Mouse (Mus musculus): ENCODE measurements around the gene Trim14.

Gene Trim14

DNA sequence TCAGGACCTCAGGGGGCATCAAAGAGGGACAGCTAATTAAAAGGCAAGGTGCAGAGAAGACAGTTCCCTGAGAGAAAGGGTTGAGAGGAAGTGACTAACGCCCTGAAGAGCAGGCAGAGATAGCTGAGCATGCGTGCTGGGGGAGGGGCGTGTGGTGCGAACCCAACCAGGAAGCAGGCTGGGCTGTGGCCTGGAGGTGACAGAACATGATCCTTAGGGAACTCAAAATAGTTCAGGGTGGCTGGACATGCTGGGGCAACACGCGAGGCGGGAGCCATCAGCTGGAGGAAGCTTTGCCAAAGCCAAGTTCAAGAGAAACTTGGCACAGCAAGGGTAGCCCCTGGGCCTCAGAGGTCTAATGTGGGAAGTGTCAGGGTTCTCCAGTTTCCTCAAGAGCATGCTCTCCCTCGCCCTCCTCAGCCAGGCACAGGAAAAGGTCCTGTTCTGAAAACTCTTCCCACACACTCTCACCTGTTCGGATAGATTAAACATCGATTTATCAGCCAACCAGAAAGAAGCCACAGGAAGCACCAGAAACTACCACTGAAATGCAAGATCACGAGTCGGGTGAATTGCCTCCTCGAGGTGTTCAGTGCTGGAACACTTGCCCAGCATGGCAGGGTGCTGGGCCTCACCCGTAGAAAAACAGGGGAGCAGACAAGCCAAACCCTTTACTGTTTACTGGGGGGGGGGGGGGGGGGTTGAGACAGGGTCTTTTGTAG is 50.1 kb downstream of the Trim14 start:
- no peak for DNase-seq (ENCODE audit: low spot score in 2 of 2)

DNA sequence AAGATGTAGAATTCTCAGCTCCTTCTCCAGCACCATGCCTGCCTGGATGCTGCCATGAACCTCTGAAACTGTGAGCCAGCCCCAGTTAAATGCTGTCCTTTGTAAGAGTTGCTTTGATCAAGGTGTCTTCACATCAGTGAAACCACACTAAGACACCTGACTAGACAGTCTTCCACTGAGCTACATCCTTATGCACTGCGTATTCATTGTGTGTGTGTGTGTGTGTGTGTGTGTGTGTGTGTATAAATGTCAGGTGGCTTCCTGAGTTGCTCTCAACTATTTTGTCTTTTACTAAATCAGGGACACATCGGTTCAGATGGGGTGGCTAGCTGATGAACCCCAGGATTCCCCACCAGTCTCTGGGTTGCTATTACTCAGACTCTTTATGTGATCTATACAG is 56.9 kb downstream of the Trim14 start:
- DNase-seq (ENCODE audit: low spot score in 2 of 2), result no peak

GRCm38 (mm10) chr4:46475101-46475500 is 60.8 kb downstream of the Trim14 start:
- DNase-seq (ENCODE audit: low spot score in 2 of 2), result no peak

GRCm38 (mm10) chr4:46465740-46466139 is 70.2 kb downstream of the Trim14 start:
- DNase-seq (ENCODE audit: low spot score in 2 of 2), result no peak

DNA sequence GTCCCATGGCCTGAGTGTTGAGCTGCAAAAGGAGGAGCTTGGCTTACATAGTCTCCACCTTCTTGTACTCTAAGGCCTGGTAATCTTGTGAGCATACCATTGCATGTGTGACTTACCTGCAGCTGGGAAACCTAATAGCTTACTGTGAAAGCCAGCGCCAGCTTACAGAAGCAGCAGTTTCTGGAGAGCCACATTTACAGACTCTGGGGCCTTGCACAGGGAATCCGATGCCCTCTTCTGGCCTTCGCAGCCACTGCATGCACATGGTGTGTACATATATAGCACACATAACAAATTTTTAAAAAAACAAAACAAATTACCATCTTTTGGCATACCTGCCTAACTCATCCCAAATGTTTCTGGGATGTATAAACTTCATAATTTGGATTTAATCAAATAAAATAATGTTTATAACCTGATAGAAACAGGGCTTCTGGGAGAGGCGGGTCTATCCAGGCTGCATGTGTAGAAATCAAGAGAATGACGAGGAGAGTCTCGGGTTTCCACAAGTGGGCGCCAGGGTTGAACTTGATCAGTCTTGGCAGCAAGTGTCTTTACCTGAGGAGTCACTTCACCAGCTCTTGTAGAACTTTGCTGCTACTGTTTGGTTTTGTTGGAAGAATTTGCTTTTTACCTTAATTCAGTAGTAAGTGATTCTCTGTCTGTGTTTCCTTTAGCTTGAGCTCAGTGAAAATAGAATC is 72.7 kb downstream of the Trim14 start:
- DNase-seq (ENCODE audit: low spot score in 2 of 2), result no peak

DNA sequence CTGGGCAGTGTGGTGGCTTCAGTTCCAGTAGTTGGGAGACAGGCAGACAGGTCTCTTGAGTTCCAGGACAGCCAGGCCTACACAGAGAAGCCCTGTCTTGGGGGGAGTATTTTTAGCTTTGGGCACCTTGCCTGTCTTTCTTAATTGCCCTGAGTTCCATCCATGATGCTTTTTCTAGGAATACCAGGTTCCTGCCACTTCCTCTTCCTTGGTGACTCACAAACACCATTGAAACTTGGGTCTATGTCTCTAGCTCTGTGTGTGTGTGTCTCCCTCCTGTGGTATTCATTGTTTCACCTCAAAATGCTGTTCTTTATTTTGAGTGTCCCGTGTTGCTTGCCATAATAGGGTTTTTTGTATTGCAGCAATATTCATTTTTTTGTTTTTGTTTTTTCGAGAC is 77.5 kb downstream of the Trim14 start:
- no peak for DNase-seq (ENCODE audit: low spot score in 2 of 2)

DNA sequence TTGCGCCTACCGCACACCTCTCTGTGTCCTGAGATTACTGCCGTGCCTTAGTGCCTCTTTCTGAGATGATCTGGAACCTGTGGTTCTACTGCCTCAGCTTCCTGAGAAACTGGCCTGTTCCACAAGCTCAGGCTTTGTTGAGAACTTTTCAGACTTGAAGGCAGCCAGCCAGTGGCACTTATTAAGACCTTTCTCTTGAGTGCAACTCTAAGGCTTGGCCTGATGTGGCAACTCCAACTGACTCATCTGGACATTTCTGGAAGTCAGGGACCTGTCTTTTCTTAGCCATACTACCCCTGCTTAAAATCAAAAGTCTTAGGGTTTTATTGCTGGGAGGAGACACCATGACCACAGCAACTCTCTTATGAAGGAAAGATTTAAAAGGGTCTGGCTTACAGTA is 78.8 kb downstream of the Trim14 start:
- no peak for DNase-seq (ENCODE audit: low spot score in 2 of 2)

- no peak for DNase-seq (ENCODE audit: low spot score in 2 of 2)
Observed at GRCm38 (mm10) chr4:46456762-46457161, 79.2 kb downstream of the Trim14 start.

- DNase-seq (ENCODE audit: low spot score in 2 of 2), result no peak
Observed at GRCm38 (mm10) chr4:46454097-46454864, 81.7 kb downstream of the Trim14 start.

- DNase-seq (ENCODE audit: low spot score in 2 of 2), result no peak
Observed at GRCm38 (mm10) chr4:46452855-46453719, 82.9 kb downstream of the Trim14 start.

- DNase-seq (ENCODE audit: low spot score in 2 of 2), result peak; percentile 25 to 26
Observed at GRCm38 (mm10) chr4:46452481-46452850, 83.5 kb downstream of the Trim14 start.

DNA sequence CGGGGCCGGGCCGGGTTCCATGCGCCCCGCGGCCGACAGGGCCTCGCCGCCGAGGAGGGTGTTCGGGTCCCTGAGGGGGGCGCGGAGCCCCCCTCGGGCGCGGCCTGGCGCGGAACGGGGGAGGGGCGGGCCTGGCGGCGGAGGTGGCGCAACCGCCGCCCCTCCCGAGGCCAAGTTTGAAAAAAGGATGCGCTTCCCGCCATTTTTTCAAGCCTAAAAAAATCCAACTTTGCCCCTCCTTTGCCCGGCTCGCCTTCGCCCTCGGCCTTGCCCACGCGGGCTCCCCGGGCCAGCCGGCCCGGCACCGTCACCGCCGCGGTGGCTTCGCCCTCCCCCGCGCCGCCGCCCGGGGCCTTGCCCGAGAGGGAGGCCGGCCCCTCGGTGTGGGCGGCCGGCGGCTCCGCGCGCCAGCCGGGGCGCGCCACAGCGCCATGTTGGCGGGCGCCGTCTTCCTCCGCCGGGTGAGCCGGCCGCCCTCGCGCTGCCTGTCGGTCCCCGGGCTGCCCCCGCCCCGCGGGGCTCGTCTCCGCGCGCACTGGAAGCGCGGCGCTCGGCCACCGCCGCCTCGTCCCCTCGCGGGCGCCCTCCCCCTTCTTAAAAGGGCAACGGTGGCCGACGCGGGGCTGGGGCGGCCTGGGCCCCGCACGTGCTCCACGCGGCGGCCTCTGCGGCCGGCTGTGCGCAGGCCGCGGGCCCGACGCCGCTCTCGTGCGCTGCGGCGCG is 84.0 kb downstream of the Trim14 start:
- DNase-seq (ENCODE audit: low spot score in 2 of 2), result peak; percentile 52 to 55

GRCm38 (mm10) chr4:46451240-46451757 is 84.6 kb downstream of the Trim14 start:
- DNase-seq (ENCODE audit: low spot score in 2 of 2), result peak; percentile 60 to 62

GRCm38 (mm10) chr4:46450519-46451131 is 85.3 kb downstream of the Trim14 start, which contains the start of gene Anp32b:
Gene Anp32b, plus strand, starts transcription at chr4:46450902.
- peak; percentile 86 to 87 for DNase-seq (ENCODE audit: low spot score in 2 of 2)

- DNase-seq (ENCODE audit: low spot score in 2 of 2), result no peak
Observed at GRCm38 (mm10) chr4:46450020-46450518, 85.9 kb downstream of the Trim14 start.

GRCm38 (mm10) chr4:46448886-46449285 is 87.1 kb downstream of the Trim14 start:
- DNase-seq (ENCODE audit: low spot score in 2 of 2), result no peak

DNA sequence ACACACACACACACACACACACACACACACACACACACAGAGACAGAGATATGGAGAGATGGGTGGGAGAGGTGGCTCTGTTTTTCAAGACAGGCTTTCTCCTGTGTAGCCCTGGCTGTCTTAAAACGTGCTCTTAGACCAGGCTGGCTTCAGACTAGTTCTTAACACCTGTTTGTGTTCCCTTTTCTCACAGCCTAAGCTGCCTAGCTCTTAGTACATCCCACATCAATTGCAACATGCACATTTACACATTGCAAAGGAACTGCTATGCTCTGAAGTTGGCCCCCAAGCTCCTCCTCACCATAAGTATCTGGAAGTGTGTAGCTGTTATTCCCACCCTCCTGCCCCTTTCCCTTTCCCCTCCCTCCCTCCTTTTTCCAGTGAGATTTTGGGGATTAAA is 88.5 kb downstream of the Trim14 start:
- DNase-seq (ENCODE audit: low spot score in 2 of 2), result no peak

DNA sequence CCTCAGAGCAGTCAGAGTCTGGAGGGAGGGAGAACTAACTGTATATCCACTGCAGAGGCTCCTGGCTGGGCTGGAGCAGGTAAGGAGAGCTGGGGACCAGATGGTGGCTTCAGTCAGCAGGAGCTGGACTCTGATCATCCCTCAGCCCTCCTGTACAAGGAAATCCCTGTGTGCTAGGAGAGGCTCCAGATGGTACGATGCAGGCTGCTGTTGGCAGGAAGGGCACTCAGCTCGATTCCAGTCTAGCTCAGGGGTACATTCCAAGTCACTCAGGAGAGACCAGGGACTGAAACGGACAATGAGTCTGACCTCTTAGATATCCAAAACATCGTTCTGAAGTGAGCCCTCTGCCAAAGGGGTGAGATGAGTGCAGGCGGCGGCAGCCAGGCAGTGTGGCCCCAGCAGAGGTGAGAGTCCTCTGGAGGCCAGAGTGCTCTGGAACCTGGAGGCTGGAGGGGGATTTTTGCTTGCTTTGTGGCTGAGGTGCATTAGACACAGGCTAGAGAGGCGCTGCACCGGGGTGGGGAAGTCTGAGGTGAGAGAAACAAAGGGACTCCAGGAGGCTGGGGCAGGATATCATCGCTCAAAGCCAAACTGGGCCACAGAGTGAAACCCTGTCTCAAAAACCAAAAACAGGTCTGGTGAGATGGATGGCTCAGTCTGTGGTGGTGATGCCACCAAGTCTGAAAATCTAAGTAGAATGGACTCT is 90.5 kb downstream of the Trim14 start:
- DNase-seq (ENCODE audit: low spot score in 2 of 2), result no peak
